Mouse (Mus musculus) neural tube, embryonic 14.5 days (tissue): ENCODE results near the gene Tnr. TPM values are rescaled to one million over a fixed set of nuclear protein-coding genes. Genes with fewer than 3 reads are reported as not detected.

Source experiments
- ATAC-seq: fragments of 200-750 bp; cut with Nextera tagmentation; 2 replicates; pipeline ENCODE4 v1.8.0; 2017; ENCODE audit warnings: low read depth, mild to moderate bottlenecking, moderate TSS enrichment, moderate library complexity
- H3K27ac ChIP-seq: fragments of 300-500 bp; sonication (generic); 2 replicates; pipeline ENCODE4 v1.5.1; 2014; ENCODE audit warnings: low read depth, mild to moderate bottlenecking, control low read depth, low read length, moderate library complexity, mixed read lengths
- H3K27me3 ChIP-seq: fragments of 300-500 bp; sonication (generic); 2 replicates; pipeline ENCODE4 v1.6.1; 2014; ENCODE audit warnings: low read length; ENCODE audit not compliant: control insufficient read depth, insufficient read depth
- H3K36me3 ChIP-seq: fragments of 300-500 bp; sonication (generic); 2 replicates; pipeline ENCODE4 v1.6.1; 2014; ENCODE audit warnings: low read length, mixed read lengths; ENCODE audit not compliant: control insufficient read depth, insufficient read depth
- H3K4me1 ChIP-seq: fragments of 300-500 bp; sonication (generic); 2 replicates; pipeline ENCODE4 v1.6.1; 2014; ENCODE audit warnings: low read length; ENCODE audit not compliant: control insufficient read depth, insufficient read depth
- H3K4me2 ChIP-seq: fragments of 300-500 bp; sonication (generic); 2 replicates; pipeline ENCODE4 v1.6.1; 2014; ENCODE audit warnings: mild to moderate bottlenecking, low read depth, low read length, control low read depth
- H3K4me3 ChIP-seq: fragments of 300-500 bp; sonication (generic); 2 replicates; pipeline ENCODE4 v1.5.1; 2014; ENCODE audit warnings: low read depth, low read length, control low read depth, mixed read lengths
- H3K9ac ChIP-seq: fragments of 300-500 bp; sonication (generic); replicated peaks from 2 replicates; pipeline ENCODE4 v1.6.1; 2014; ENCODE audit warnings: low read depth, mild to moderate bottlenecking, control low read depth, low read length, mixed read lengths
- H3K9me3 ChIP-seq: fragments of 300-500 bp; sonication (generic); 2 replicates; pipeline ENCODE4 v1.6.1; 2016; ENCODE audit warnings: low read length; ENCODE audit not compliant: control insufficient read depth
- WGBS: fragments of 180-500 bp; shearing (Covaris S2); extraction: QIAGEN DNeasy Blood & Tissue Kit; methylation state at CpG from one replicate; pipeline ENCODE4 v1.1.7; 2014; 5-methylcytosine and 5-hydroxymethylcytosine counted together
- polyA plus RNA-seq: library from polyadenylated mRNA; unstranded; fragments of >200 nt; fragmentation: Nextera tagmentation; extraction: Ambion mirVana; gene quantifications from 2 replicates; pipeline ENCODE4 v1.2.1, GENCODE M21; 2014

Tnr gene
- polyA plus RNA-seq, 1 experiment from 2014 or later, result 6.6 TPM

DNA sequence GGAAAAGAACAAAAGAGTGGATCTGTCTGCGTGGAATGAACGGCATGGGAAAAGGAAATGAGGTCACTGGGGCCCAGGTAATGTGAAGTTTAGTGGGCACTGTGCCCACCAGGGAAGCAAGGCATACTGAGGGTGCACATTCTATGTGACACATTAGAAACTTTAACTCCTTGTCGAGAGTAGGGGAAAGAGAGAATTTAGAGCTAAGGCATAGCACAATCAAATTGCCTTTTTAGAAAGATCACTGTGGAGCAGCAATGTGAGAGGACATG, 218.4 kb downstream of the Tnr start:
- H3K4me2 ChIP-seq, result no peak overlapping the region
- H3K27me3 ChIP-seq, result no peaks in the 10 kb centered on the region
- H3K4me1 ChIP-seq, result no peaks in the 10 kb centered on the region
- no peaks in the 10 kb centered on the region for H3K36me3 ChIP-seq
- H3K27ac ChIP-seq, result no peak overlapping the region
- 47% methylated on average over 3 of the region's 3 CpGs for WGBS
- no peaks in the 10 kb centered on the region for H3K9me3 ChIP-seq
- H3K9ac ChIP-seq, result no peak overlapping the region
- H3K4me3 ChIP-seq, result no peak overlapping the region
- ATAC-seq, result no peak

- no peak overlapping the region for H3K9ac ChIP-seq
- no peak overlapping the region for H3K4me3 ChIP-seq
- H3K4me2 ChIP-seq, result no peak overlapping the region
- no peak overlapping the region for H3K27ac ChIP-seq
- H3K36me3 ChIP-seq, result no peaks in the 10 kb centered on the region
- WGBS, result 85% methylated on average over 2 of the region's 2 CpGs
- ATAC-seq, result no peak
- H3K9me3 ChIP-seq, result no peaks in the 10 kb centered on the region
- H3K4me1 ChIP-seq, result no peaks in the 10 kb centered on the region
- no peaks in the 10 kb centered on the region for H3K27me3 ChIP-seq
Measured at GRCm38 (mm10) chr1:159743744-159744253, 220.2 kb downstream of the Tnr start.

DNA sequence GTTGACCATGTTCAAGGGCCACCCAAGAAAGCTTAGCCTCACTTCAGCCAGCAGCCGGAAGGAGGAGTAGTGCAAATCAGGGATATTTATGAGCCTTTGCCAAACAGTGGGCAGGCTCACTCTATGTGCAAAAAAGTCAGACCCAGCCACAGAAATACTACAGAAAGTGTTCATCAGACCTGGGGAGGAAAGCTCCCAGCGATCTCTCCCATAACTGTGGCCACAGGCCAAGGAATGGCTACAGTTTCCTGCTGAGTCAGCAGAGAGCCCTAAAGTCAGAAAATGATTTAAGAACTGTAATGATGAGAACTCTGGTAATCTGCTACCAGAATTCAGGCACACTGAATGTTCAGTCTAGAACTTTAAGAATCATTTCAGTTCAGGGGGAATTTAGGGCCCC, 221.7 kb downstream of the Tnr start:
- Histone ChIP-seq H3K27me3 (no peaks in the 10 kb centered on the region), H3K9me3 (no peaks in the 10 kb centered on the region), H3K27ac (no peak overlapping the region), H3K36me3 (no peaks in the 10 kb centered on the region), H3K4me3 (no peak overlapping the region), H3K4me2 (no peak overlapping the region), H3K4me1 (no peaks in the 10 kb centered on the region), H3K9ac (no peak overlapping the region)
- WGBS, result 80% methylated on average over 2 of the region's 2 CpGs
- no peak for ATAC-seq

DNA sequence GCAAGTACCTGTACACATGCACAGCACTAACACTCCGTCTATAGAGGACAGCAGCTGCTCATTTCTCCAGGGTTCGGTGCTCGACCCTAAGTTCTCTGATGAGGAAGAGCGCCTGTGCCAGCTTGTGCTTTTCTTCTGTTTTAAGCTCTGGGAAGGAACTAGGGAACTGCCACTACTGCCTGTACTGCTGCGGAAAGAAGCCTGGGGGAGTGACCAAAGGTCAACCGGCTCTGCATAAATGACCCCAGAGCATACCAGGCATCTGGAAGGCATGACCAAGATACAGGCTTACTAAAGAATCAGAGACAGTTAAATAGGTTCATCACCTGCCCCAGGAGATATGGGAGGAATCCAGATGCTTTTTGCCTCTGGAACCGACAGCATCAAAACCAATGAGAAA, 224.4 kb downstream of the Tnr start:
- Histone ChIP-seq H3K36me3 (no peaks in the 10 kb centered on the region), H3K4me1 (no peaks in the 10 kb centered on the region), H3K9me3 (no peaks in the 10 kb centered on the region), H3K27me3 (no peaks in the 10 kb centered on the region), H3K4me3 (no peak overlapping the region), H3K4me2 (no peak overlapping the region), H3K9ac (no peak overlapping the region), H3K27ac (no peak overlapping the region)
- 80% methylated on average over 7 of the region's 7 CpGs for WGBS
- no peak for ATAC-seq

DNA sequence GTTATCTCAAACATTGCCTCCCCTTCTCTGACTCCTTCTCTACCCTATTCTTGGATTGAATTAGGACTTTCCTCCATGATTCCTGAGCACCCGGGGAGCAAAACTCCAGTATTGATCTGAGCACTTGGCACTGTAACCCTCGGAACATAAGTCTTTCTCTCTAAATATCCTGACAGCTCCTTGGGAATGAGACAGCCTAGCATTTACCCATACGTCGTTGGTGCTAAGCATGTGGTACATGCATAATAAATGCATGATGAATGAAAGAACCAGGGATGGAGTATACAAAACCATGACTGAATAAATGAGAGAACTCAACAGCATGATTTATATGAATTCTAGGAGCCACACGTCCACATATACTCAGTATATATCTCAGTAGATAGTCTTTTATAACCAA, 226.8 kb downstream of the Tnr start:
- H3K27ac ChIP-seq, result no peak overlapping the region
- H3K9me3 ChIP-seq, result no peaks in the 10 kb centered on the region
- H3K9ac ChIP-seq, result no peak overlapping the region
- no peaks in the 10 kb centered on the region for H3K36me3 ChIP-seq
- no peak overlapping the region for H3K4me3 ChIP-seq
- 42% methylated on average over 5 of the region's 5 CpGs for WGBS
- no peak overlapping the region for H3K4me2 ChIP-seq
- H3K27me3 ChIP-seq, result no peaks in the 10 kb centered on the region
- ATAC-seq, result no peak
- H3K4me1 ChIP-seq, result no peaks in the 10 kb centered on the region

GRCm38 (mm10) chr1:159750876-159751275, 227.3 kb downstream of the Tnr start:
- 20% methylated on average over 6 of the region's 6 CpGs for WGBS
- no peaks in the 10 kb centered on the region for H3K36me3 ChIP-seq
- no peaks in the 10 kb centered on the region for H3K9me3 ChIP-seq
- no peak for ATAC-seq
- no peak overlapping the region for H3K4me3 ChIP-seq
- H3K4me2 ChIP-seq, result no peak overlapping the region
- no peaks in the 10 kb centered on the region for H3K4me1 ChIP-seq
- H3K27ac ChIP-seq, result no peak overlapping the region
- no peak overlapping the region for H3K9ac ChIP-seq
- no peaks in the 10 kb centered on the region for H3K27me3 ChIP-seq

DNA sequence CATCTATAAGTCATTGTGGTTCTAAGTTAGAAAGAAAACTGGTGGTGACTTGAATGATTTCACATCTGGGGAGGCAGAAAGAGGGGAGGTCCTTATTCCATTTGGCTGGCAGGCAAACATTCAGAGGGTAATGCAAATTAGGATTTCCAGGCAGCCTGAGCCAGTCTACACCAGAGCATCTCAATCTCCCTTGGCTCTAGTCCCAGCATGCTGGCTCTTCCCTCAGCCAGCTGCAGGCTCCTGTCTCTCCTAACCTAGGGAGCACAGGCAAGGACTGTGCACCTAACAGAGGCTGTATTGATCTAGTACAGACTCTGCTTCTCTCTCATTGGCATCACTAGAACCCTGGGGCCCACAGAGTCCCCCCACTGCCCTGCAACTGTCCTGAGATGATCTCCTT, 237.4 kb downstream of the Tnr start:
- H3K9ac ChIP-seq, result no peak overlapping the region
- H3K4me2 ChIP-seq, result no peak overlapping the region
- H3K9me3 ChIP-seq, result no peaks in the 10 kb centered on the region
- H3K4me1 ChIP-seq, result no peaks in the 10 kb centered on the region
- no peaks in the 10 kb centered on the region for H3K27me3 ChIP-seq
- ATAC-seq, result peak; percentile 78; the same call in 1 of the 2 replicates
- no peaks in the 10 kb centered on the region for H3K36me3 ChIP-seq
- H3K4me3 ChIP-seq, result no peak overlapping the region
- no peak overlapping the region for H3K27ac ChIP-seq

- 43% methylated on average over 2 of the region's 2 CpGs for WGBS
- H3K4me3 ChIP-seq, result no peak overlapping the region
- H3K27me3 ChIP-seq, result no peaks in the 10 kb centered on the region
- no peaks in the 10 kb centered on the region for H3K4me1 ChIP-seq
- no peaks in the 10 kb centered on the region for H3K9me3 ChIP-seq
- no peak; the same call in 1 of the 2 replicates for ATAC-seq
- no peak overlapping the region for H3K27ac ChIP-seq
- no peaks in the 10 kb centered on the region for H3K36me3 ChIP-seq
- H3K9ac ChIP-seq, result no peak overlapping the region
- no peak overlapping the region for H3K4me2 ChIP-seq
Measured at GRCm38 (mm10) chr1:159763901-159764300, 240.3 kb downstream of the Tnr start.

DNA sequence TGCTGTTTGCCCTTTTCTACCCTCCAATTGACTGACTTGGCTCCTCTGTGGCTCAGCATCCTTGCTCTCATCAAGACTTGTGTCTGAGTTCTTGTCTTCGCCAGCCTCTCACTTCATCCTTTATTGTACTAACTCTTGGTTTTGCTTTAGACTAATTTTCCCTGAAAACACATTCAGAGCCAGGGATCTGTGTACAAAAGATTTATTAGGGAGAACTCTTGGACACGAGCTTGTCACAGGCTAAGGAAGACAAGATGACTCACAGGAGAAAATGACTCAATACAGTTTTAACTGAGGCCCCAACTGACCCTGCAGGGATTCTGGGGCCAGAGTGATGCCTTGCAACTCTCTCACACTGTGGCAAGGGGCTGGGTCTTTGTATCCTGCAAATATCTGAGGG, 241.3 kb downstream of the Tnr start:
- no peak overlapping the region for H3K27ac ChIP-seq
- H3K4me1 ChIP-seq, result no peaks in the 10 kb centered on the region
- H3K9ac ChIP-seq, result no peak overlapping the region
- no peaks in the 10 kb centered on the region for H3K36me3 ChIP-seq
- no peak overlapping the region for H3K4me2 ChIP-seq
- H3K27me3 ChIP-seq, result no peaks in the 10 kb centered on the region
- WGBS, result 56% methylated on average over 2 of the region's 2 CpGs
- no peak for ATAC-seq
- H3K4me3 ChIP-seq, result no peak overlapping the region
- no peaks in the 10 kb centered on the region for H3K9me3 ChIP-seq

DNA sequence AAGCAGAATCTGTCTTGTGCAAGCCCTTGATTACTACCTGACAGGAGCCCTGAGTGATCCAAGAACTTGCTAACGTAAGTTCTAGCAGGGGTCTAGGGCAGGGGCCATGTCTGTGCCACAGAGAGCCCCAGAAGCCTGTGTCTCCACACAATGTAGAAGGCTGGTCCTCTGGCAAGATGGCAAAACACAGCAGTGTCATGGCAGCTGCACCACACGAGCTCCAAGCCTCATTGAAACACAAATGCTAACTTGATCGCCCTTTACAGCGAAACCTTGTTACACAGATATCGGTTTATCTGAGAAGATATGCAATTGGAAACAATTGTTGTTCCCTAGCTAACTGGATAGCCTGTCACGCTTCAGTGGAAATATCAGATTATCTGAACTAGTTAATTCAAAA, 246.4 kb downstream of the Tnr start:
- WGBS, result 66% methylated on average over 6 of the region's 6 CpGs
- Histone ChIP-seq H3K27me3 (no peaks in the 10 kb centered on the region), H3K9me3 (no peaks in the 10 kb centered on the region), H3K4me2 (no peak overlapping the region), H3K27ac (no peak overlapping the region), H3K4me3 (no peak overlapping the region), H3K4me1 (no peaks in the 10 kb centered on the region), H3K36me3 (no peaks in the 10 kb centered on the region), H3K9ac (no peak overlapping the region)
- no peak for ATAC-seq
